Mouse (Mus musculus) MEL (cell line): ENCODE data around the gene Trem2.

Source experiments
- CHD2 ChIP-seq: IDR thresholded peaks from 2 replicates; pipeline ENCODE4 v1.6.1; 2011; ENCODE audit warnings: low read length, improper control_type of control experiment
- CTCF ChIP-seq, 3 experiments: IDR thresholded peaks in 2 of 3; conservative IDR thresholded peaks in 1 of 3; 2 replicates each; pipeline ENCODE4 v1.5.1; 2011 to 2012; ENCODE audit warnings: low read length in 3 of 3, low read depth in 2 of 3, mild to moderate bottlenecking in 2 of 3, improper control_type of control experiment in 1 of 3, inconsistent platforms in 1 of 3, mixed read lengths in 1 of 3, moderate library complexity in 1 of 3; ENCODE audit not compliant: control insufficient read depth in 1 of 3, insufficient read depth in 1 of 3, poor library complexity in 1 of 3, severe bottlenecking in 1 of 3
- ETS1 ChIP-seq: IDR thresholded peaks from 2 replicates; pipeline ENCODE4 v1.6.1; 2012; ENCODE audit warnings: low read depth, mild to moderate bottlenecking, inconsistent platforms, low read length, improper control_type of control experiment, moderate library complexity
- MEF2A ChIP-seq: IDR thresholded peaks from 2 replicates; pipeline ENCODE4 v1.6.1; 2014; ENCODE audit warnings: low read depth, mild to moderate bottlenecking, inconsistent platforms, low read length, improper control_type of control experiment; ENCODE audit not compliant: poor library complexity, insufficient replicate concordance, severe bottlenecking; ENCODE audit errors: extremely low read depth
- POLR2A ChIP-seq, 2 experiments: IDR thresholded peaks; 2 replicates each; pipeline ENCODE4 v1.6.1; 2011 to 2012; ENCODE audit warnings: low read length in 2 of 2, mild to moderate bottlenecking in 2 of 2, control low read depth in 1 of 2, improper control_type of control experiment in 1 of 2, low read depth in 1 of 2, moderate library complexity in 1 of 2; ENCODE audit not compliant: control insufficient read depth in 1 of 2, insufficient read depth in 1 of 2, poor library complexity in 1 of 2
- POLR2AphosphoS2 ChIP-seq: IDR thresholded peaks from 2 replicates; pipeline ENCODE4 v1.6.1; 2011; ENCODE audit warnings: low read length, improper control_type of control experiment
- RCOR1 ChIP-seq: IDR thresholded peaks from 2 replicates; pipeline ENCODE4 v1.6.1; 2012; ENCODE audit warnings: low read depth, mild to moderate bottlenecking, inconsistent platforms, low read length, improper control_type of control experiment
- SIN3A ChIP-seq: IDR thresholded peaks from 2 replicates; pipeline ENCODE4 v1.6.1; 2012; ENCODE audit warnings: low read length, improper control_type of control experiment, inconsistent platforms
- SMC3 ChIP-seq: IDR thresholded peaks from 2 replicates; pipeline ENCODE4 v1.6.1; 2011; ENCODE audit warnings: low read depth, low read length, improper control_type of control experiment
- USF1 ChIP-seq: IDR thresholded peaks from 2 replicates; pipeline ENCODE4 v1.6.1; 2014; ENCODE audit warnings: low read depth, mild to moderate bottlenecking, inconsistent platforms, low read length, improper control_type of control experiment, moderate library complexity

DNA sequence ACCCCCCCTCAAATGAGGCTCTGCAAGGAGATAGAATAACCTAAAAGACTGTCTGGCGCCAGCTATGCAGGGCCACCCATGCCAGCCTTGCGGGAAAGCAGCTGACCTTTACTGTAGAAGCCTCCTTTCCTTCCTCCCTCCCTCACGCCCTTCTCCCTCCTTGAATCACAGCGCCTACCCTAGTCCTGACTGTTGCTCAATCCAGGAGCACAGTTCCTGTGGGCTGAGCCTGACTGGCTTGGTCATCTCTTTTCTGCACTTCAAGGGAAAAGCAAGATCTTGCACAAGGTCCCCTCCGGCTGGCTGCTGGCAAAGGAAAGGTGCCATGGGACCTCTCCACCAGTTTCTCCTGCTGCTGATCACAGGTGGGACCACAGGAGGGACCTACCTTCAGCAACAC is at the start of gene Trem2:
- TF ChIP-seq ETS1 (no peak), CTCF (IDR thresholded peaks at IDR 0.05 in 2 of 3, conservative IDR thresholded peaks at IDR 0.05 in 1 of 3; ENCODE audit: control insufficient read depth in 1 of 3, insufficient read depth in 1 of 3, low read depth in 2 of 3, low read length in 3 of 3, poor library complexity in 1 of 3, severe bottlenecking in 1 of 3) (no peak), MEF2A (no peak), POLR2AphosphoS2 (no peak), CHD2 (no peak), SMC3 (no peak), POLR2A (IDR thresholded peaks at IDR 0.05; ENCODE audit: control insufficient read depth in 1 of 2, insufficient read depth in 1 of 2, low read depth in 1 of 2, low read length in 2 of 2, poor library complexity in 1 of 2) (no peak), SIN3A (no peak), RCOR1 (no peak), USF1 (no peak)
